Mouse (Mus musculus) ovary, postnatal 36 days (tissue): ENCODE results near the gene Unk.
"Not testable (repeated sequence)": the region's sequence is repeated elsewhere in the genome, so short reads cannot be mapped to it uniquely, and the experiment has no call there.

Experiments used
- DNase-seq: peaks from one replicate; pipeline ENCODE4 v3.0.0; 2022; ENCODE audit warnings: low spot score, mixed read lengths

The Unk gene

GRCm38 (mm10) chr11:116010948-116011347 lies 19.2 kb upstream of the Unk start:
- DNase-seq: no peak

DNA sequence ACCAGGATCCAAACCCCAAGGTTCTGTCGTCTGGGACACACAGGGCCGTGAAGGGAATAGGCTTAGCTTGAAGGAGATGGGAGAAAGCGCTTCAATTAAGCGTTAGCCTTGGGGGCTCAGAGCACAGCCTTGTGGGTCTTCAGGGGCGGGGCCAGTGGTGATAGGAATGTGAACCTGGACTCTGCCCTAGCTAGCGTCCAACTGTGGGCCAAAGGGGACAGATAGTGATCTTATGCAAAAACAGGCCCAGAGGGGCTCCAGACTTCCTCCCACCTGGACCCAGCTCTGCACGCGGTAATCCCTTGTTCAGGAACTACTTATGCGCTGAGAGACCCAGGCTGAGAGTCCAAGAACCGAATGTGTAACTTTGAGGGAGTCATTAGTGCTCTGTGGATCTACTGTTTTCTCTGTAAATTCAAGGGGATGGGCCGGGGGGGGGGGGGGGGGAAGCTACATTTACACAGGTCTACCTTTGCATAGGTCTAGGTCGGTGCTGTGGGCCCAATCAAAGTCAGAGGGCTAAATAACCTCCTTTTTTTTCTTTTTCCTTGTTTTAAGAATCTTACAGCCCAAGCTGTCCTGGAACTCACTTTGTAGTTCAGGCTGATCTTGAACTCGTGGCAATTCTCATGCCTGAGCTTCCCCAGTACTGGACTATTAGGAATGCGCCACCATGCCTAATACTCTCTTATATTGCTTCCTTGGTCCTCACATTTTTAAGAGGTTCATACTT lies 18.4 kb upstream of the Unk start:
- no peak for DNase-seq

DNA sequence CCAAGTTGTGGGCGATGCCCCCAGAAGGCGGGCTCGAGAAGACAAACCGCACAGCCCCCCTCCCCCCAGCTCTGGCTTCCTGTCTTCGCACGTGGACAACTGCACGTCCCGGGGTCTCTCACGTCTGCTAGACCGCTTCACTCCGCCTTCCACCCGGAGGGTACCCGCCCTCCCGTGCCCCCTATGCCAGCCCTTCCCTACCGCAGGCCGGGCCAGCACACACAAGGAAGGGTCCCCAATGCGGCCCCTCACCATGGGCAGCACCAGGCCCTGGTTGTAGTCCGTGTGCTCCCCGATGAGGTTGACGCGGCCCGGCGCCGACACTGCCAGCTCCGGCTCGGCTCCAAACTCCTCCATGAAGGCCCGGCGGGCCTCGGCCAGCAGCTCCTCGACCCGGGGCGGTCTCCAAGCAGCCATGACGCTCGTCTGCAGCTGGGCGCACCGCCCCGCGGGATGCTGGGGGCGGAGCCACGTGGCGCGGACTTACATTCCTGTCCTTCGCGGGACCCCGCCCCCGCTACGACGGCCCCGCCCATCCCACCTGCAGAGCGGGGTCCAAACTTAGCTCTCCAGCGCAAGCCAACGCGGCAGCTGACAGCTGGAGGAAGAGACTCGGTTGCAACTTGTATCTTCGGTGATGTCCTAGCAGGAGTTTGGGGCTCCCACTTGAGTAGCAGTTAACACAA lies 17.7 kb upstream of the Unk start, which contains the start of gene Galk1:
TSS of gene Galk1 (minus strand) at position 458 of the 686 bp plus-strand sequence.
- DNase-seq: peak; percentile 90

GRCm38 (mm10) chr11:116014821-116015220 lies 15.3 kb upstream of the Unk start:
- DNase-seq: no peak

DNA sequence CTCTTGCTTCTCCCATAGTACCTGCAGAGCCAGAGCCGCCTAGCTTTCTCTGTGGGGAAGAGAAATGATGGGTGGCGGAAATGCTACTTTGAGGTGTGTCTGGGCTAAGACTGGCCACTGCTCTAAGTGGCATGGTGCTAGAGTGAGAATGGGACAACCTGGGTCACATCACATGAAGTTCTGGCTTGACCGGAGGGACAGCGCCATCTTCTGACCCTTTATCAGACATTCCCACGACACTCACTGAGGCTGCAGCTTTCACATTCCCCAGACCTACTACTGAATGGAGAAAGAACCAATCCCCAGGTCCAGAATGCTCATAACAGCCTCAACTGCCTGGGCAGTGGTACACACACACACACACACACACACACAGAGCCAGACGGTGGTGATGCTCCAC lies 12.0 kb upstream of the Unk start:
- DNase-seq: no peak

GRCm38 (mm10) chr11:116018867-116019266 lies 11.3 kb upstream of the Unk start:
- DNase-seq: not testable (repeated sequence)

DNA sequence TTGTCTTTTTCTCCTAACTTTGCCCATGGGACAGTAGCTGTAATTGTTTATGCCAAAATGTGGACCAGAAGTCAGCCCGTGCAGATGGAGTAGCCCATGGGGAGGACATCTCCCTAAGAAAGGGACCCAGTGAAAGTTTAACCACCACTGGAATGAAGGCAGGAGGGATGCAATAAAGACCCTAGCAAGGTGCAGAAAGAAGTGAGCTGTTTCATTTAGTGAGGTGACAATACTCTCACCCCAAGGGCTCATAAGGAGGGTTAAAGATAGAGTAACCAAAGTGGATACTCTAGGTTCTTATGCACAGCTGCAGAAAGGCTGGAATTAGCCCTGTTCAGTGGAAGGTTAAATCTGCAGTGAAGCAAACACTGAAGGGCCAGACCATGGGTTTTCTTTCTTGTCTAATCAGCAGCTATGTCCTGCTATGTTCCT lies 10.7 kb upstream of the Unk start:
- no peak for DNase-seq

DNA sequence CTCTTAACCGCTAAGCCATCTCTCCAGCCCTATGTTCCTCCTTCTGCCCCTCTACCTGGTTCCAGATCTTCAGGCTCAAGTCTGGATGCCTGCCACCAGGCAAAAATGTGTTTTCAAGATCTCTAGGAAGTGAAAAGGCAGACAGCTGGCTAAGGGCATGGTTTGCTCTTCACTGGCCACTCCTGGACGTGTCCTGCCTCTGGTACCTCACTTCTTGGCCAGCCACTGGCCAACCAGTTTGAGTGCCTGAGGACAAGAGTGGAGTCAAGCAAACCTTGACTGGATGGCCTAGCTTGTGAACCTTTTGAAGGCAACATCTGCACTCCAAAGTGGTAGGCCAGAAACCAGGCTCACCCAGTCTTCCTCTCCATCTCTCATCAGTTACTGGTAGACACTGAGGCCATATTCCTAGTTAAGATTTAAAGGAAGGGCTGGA lies 10.1 kb upstream of the Unk start:
- DNase-seq: no peak

DNA sequence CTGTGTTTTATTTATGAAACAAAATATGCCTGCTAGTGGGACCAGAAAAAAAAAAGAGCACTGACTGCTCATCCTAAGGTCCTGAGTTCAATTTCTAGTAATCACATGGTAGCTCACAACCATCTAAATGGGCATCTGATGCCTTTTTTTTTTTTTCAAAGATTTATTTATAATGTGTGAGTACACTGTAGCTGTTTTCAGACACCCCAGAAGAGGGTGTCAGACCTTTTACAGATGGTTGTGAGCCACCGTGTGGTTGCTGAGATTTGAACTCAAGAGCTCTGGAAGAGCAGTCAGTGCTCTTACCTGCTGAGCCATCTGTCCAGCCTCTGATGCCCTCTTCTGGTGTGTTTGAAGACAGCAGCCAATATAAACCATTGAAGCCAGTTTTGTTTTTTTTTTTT lies 9.6 kb upstream of the Unk start:
- DNase-seq: no peak

DNA sequence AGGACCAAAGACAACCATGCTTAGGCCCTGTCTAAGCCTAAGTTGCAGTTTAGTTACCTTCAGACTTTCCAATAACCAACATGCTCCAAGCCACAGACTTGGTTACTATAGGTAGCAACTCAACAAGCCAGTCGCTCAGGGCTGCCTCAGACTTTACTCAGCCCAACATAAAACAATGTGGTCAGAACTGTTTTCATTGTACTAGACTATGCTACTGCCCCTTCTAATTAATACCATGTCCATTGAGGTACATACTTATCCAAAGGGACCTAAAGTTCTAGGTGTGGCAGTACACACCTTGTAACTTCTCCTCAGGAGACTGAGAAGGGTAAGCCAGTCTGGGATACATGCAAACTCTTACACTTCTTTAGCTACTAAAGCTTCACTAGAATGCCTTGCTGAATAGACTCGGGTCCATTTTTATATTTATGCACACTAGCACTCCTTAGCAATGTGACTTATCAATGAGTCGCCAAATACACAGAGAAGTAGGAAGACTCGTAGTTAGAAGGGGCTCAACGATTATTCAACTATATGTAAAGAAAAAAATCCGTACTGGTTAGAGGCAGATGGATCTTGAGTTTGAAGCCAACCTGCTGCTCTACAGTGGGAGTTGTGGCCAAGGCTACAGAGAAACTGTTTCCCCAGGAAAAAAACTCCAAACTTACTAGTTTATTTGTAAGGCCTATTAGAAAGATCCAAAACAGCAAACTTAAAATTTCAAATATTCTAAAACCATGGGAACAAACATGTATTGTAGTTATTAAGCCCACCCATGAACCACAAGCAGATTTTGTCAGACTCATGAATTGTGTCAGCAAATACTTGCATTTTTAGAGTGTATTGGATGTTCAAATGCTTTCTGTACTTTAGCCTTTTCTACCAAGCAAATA lies 8.5 kb upstream of the Unk start:
- DNase-seq: no peak

DNA sequence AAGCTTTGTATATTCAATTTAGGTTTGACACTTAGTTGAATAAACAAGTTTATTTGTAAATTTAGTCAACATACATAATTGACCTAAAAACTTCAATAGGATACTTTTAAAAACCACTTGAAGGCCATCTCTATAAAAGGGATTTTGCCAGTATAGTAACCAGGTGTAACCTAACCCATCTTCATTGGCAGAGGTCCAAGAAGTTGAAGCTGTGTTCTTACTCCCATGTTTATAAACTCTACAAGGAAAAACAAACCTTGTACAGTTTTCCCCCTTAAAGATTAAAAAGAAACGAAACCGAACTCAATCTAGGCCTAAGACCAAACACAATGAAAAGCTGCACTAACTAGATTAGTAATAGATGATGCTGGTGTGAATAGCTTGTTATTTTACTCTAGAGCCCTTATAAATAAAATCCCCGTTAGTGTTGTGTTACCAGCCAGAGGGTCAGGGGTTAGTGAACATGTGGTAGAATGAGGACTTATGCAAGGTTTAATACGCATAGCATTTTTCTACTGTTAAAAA lies 7.8 kb upstream of the Unk start:
- DNase-seq: no peak

GRCm38 (mm10) chr11:116023074-116023770 lies 6.9 kb upstream of the Unk start:
- DNase-seq: not testable (repeated sequence)

DNA sequence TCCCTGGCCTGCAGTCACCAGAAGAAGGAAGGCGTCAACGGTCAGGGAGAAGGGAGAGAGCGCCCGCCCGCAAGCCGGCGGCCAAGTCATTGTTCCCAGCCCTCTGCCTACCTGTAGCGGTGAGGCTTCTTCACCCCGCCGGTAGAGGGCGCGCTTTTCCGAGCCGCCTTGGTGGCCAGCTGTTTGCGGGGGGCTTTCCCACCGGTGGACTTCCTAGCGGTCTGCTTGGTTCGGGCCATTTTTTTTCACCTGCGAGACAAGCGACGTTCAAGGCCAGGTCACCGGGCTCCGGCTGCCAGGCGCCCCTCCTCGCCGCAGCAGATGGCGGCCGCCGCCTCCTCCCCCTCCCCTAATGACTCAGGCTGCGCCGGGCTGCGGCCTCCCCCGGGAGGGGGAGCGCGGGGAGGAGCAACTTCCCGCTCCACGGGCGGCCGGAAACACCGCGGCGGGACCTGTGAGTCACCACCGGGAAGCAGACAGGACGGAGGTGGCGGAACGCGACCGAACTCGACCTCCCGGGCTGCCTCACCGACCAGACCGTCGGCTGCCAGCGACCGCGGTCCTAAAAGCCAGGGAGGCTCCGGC lies 6.3 kb upstream of the Unk start:
- peak; percentile 82 for DNase-seq

GRCm38 (mm10) chr11:116024356-116024808 lies 5.7 kb upstream of the Unk start:
- DNase-seq: peak; percentile 91

GRCm38 (mm10) chr11:116025056-116025845 lies 4.9 kb upstream of the Unk start:
- no peak for DNase-seq

DNA sequence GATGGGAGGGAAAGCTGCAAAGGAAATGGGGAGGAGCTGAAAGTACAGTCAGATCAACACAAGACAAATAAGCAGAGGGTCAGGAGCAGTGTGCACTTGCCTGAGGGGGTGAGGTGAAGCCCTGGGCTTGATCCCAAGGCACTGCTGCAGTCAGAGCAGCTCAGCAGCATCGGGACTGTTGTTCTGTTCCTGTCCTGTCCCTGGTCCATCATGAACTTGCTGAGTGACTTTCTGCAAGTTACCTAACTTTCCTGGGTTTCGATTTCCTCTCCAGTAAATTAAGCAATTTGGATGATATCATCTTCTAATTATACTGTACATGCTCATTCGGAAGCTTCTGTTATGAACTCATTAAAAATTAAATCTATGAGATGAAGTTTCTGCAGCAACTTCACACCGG lies 2.4 kb upstream of the Unk start, which contains the start of gene H3f3b:
TSS of gene H3f3b (minus strand) at position 207 of the 400 bp plus-strand sequence.
- DNase-seq: no peak

DNA sequence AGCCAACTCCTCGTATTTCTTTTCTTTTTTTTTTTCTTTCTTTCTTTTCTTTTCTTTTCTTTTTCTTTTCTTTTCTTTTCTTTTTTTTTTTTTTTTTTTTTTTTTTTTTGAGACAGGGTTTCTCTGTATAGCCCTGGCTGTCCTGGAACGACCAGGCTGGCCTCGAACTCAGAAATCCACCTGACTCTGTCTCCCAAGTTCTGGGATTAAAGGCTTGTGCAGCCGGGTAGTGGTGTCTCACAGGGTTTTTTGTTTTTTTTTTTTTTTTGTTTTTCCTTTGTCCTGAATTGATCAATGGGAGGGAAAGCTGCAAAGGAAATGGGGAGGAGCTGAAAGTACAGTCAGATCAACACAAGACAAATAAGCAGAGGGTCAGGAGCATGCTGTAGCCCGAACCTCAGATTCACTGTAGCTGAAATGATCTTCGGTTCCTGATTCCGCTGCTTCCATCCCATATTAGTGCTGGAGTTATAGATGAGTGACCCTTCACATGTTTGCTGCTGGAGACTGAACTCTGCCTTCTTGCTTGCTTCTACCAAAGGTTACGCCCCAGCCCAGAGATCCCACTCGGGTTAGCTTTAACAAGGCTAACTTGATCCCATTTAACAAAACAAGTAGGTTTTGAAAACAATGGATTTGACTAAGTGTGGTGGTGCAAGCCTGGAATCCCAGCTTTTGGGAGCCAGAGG lies 1.8 kb upstream of the Unk start:
- DNase-seq: no peak

- DNase-seq: no peak
Observed at GRCm38 (mm10) chr11:116029086-116029865, 846 bp upstream of the Unk start.
